Mouse (Mus musculus) MEL (cell line): ENCODE data around the gene Krt42.

Source experiments
- CHD1 ChIP-seq: IDR thresholded peaks from 2 replicates; pipeline ENCODE4 v1.6.1; 2012; ENCODE audit warnings: low read depth, mild to moderate bottlenecking, inconsistent platforms, low read length, improper control_type of control experiment
- CTCF ChIP-seq, 3 experiments: IDR thresholded peaks in 2 of 3; conservative IDR thresholded peaks in 1 of 3; 2 replicates each; pipeline ENCODE4 v1.5.1; 2011 to 2012; ENCODE audit warnings: low read length in 3 of 3, low read depth in 2 of 3, mild to moderate bottlenecking in 2 of 3, improper control_type of control experiment in 1 of 3, inconsistent platforms in 1 of 3, mixed read lengths in 1 of 3, moderate library complexity in 1 of 3; ENCODE audit not compliant: control insufficient read depth in 1 of 3, insufficient read depth in 1 of 3, poor library complexity in 1 of 3, severe bottlenecking in 1 of 3
- EP300 ChIP-seq, 2 experiments: IDR thresholded peaks; 2 replicates each; pipeline ENCODE4 v1.6.1; 2011; ENCODE audit warnings: improper control_type of control experiment in 2 of 2, low read length in 2 of 2, low read depth in 1 of 2, mild to moderate bottlenecking in 1 of 2
- GABPA ChIP-seq: IDR thresholded peaks from 2 replicates; pipeline ENCODE4 v1.6.1; 2012; ENCODE audit warnings: low read depth, mild to moderate bottlenecking, inconsistent platforms, low read length, improper control_type of control experiment, moderate library complexity
- GATA1 ChIP-seq: IDR thresholded peaks from 2 replicates; pipeline ENCODE4 v1.6.1; 2011; ENCODE audit warnings: low read depth, low read length, improper control_type of control experiment
- KAT2A ChIP-seq: conservative IDR thresholded peaks from 2 replicates; pipeline ENCODE4 v1.6.1; 2012; ENCODE audit warnings: low read depth, low read length, improper control_type of control experiment, inconsistent platforms
- MAX ChIP-seq: IDR thresholded peaks from 2 replicates; pipeline ENCODE4 v1.6.1; 2011; ENCODE audit warnings: low read length, improper control_type of control experiment
- MEF2A ChIP-seq: IDR thresholded peaks from 2 replicates; pipeline ENCODE4 v1.6.1; 2014; ENCODE audit warnings: low read depth, mild to moderate bottlenecking, inconsistent platforms, low read length, improper control_type of control experiment; ENCODE audit not compliant: poor library complexity, insufficient replicate concordance, severe bottlenecking; ENCODE audit errors: extremely low read depth
- NRF1 ChIP-seq: IDR thresholded peaks from 2 replicates; pipeline ENCODE4 v1.6.1; 2014; ENCODE audit warnings: low read depth, mild to moderate bottlenecking, inconsistent platforms, low read length, improper control_type of control experiment, moderate library complexity; ENCODE audit not compliant: poor library complexity, insufficient read depth, severe bottlenecking
- POLR2A ChIP-seq, 2 experiments: IDR thresholded peaks; 2 replicates each; pipeline ENCODE4 v1.6.1; 2011 to 2012; ENCODE audit warnings: low read length in 2 of 2, mild to moderate bottlenecking in 2 of 2, control low read depth in 1 of 2, improper control_type of control experiment in 1 of 2, low read depth in 1 of 2, moderate library complexity in 1 of 2; ENCODE audit not compliant: control insufficient read depth in 1 of 2, insufficient read depth in 1 of 2, poor library complexity in 1 of 2
- USF1 ChIP-seq: IDR thresholded peaks from 2 replicates; pipeline ENCODE4 v1.6.1; 2014; ENCODE audit warnings: low read depth, mild to moderate bottlenecking, inconsistent platforms, low read length, improper control_type of control experiment, moderate library complexity
- ZC3H11A ChIP-seq: IDR thresholded peaks from 2 replicates; pipeline ENCODE4 v1.6.1; 2012; ENCODE audit warnings: low read depth, mild to moderate bottlenecking, inconsistent platforms, low read length, improper control_type of control experiment

DNA sequence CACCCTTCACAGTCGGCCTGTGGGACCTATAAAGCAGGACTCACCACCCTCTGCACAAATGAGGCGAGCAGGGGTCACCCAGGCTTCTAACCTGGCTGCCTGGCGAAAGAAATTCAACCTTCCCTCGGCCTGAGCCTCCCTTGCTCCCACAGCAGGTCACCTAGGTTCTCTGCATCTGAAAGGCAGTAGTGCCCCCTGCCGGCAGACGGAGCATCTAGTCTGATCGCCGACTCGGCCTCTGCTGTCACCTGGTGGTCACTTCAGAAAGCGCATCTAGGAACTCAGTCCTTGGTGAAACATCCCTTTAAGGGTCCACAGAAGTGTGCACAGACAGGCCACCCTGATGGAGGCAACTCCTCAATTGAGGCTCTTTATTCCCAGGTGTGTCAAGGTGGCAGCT, 25.6 kb upstream of the Krt42 start:
- TF ChIP-seq CTCF (IDR thresholded peaks at IDR 0.05 in 2 of 3, conservative IDR thresholded peaks at IDR 0.05 in 1 of 3; ENCODE audit: control insufficient read depth in 1 of 3, insufficient read depth in 1 of 3, low read depth in 2 of 3, low read length in 3 of 3, poor library complexity in 1 of 3, severe bottlenecking in 1 of 3) (peak; percentile 99 to 100 (median 100); a peak in 5 of 6 replicates), USF1 (no peak), MAX (no peak), KAT2A (no peak), POLR2A (IDR thresholded peaks at IDR 0.05; ENCODE audit: control insufficient read depth in 1 of 2, insufficient read depth in 1 of 2, low read depth in 1 of 2, low read length in 2 of 2, poor library complexity in 1 of 2) (no peak), EP300 (IDR thresholded peaks at IDR 0.05; ENCODE audit: low read depth in 1 of 2, low read length in 2 of 2) (0 out of 4 replicates have a peak, but pooled peaks of 1 of the 2 experiments have one; percentile 16), NRF1 (no peak), ZC3H11A (peak; percentile 60), MEF2A (no peak), GABPA (no peak), GATA1 (no peak), CHD1 (no peak)
